Mouse (Mus musculus) gastrocnemius, postnatal 10 days (tissue): ENCODE results near the gene Ern1. TPM values are rescaled to one million over a fixed set of nuclear protein-coding genes. Genes with fewer than 3 reads are reported as not detected.
"Not testable (repeated sequence)": the region's sequence is repeated elsewhere in the genome, so short reads cannot be mapped to it uniquely, and the experiment has no call there.

Source experiments
- DNase-seq: peaks from one replicate; pipeline ENCODE4 v3.0.0; 2021; ENCODE audit warnings: mixed read lengths
- total RNA-seq, 2 experiments: library from RNA; stranded (reverse); gene quantifications; 2 replicates each; pipeline ENCODE4 v1.2.3; 2021

Gene Ern1
- total RNA-seq, 2 experiments from 2014 or later: 5.0 to 7.5 TPM

DNA sequence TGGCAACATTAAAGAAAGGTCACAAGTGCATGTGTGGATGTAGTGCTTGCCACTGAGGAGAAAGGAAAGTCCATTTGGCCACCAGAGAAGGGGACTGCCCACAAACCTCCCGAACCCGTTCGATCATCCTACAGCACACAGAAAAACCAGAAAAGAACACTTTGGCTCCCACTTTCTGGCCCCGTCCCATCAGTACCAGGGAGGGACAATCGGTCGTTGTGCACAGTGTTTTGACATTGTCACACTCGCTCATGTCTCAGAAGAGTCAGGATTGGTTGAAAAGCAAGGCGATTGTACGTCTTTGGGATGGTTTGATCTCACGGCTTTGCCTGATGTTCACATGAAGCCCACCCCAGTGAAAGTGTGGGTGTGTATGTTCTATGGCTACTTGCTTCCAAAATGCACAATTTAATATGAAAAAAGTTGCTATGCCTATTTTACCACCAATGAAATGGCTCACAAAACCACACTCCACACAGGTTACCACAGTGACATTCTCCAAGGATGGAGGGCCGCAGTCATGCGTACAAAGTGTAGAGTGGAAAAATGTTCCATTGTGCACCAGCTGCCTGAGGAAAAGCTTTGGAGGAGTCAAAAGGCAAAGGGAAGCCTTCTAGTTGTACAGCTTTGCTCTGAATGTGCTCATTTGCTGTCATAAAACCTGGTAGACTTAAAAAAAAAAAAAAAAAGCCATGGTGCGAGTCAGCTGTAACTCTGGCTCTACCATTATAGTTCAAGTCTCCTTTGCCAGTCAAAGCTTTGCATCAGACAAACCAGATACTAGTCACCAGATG lies 15.2 kb upstream of the Ern1 start:
- no peak for DNase-seq

DNA sequence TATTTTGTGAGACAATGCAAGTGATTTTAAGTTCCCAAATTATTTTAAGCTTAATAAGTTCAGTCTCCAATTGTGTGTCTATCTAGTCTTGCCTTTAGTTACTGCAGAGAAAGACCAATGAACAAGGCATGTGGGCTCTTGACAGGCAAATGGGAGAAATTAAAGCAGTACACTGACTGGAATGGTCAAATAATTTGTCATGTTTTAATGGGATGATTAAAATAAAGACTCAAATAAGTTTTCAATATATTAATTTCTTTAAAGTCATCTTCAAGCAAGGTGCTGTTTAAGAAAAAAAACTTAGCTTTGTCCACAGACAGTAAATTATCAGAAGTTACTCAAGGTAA lies 14.5 kb upstream of the Ern1 start:
- DNase-seq: no peak

DNA sequence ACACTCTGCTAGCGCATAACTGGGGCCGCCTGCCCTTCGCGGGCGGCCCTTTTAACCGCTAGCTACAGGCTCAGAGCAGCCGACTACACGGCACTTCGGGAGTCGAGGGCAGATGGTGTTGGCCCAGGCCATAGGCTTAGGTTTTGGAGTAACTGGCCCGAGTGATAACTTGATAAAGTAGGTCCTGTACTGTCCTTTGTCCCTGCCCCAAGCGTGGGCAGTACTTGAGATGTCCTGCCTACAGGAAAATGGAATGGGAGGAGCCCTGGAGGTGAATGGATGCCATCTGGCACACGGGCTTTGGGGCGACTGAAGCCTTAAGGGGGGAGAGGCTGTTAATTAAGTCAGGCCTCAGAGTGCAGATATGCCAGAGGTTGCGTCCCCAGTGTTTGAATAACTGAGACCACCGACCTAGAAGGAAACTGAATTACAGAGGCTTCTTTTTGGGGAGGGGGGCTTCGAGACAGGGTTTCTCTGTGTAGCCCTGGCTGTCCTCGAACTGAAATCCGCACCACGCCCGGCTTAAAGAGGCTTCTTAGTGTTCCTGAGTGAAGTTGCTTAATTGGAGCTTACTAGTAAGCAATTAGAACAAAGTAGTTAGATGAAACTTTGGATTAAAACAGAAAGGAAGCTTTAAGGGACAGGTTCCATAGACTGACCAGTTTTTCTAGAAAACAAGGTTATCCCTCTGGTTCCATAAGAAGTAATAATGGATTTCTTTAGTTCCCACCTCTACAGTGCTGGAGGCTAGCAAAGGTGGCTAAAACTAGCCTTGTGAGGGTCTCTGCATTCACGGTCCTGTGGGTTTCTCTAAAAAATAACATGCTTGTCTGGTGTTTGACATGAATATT lies 13.9 kb upstream of the Ern1 start:
- peak; percentile 67 for DNase-seq

DNA sequence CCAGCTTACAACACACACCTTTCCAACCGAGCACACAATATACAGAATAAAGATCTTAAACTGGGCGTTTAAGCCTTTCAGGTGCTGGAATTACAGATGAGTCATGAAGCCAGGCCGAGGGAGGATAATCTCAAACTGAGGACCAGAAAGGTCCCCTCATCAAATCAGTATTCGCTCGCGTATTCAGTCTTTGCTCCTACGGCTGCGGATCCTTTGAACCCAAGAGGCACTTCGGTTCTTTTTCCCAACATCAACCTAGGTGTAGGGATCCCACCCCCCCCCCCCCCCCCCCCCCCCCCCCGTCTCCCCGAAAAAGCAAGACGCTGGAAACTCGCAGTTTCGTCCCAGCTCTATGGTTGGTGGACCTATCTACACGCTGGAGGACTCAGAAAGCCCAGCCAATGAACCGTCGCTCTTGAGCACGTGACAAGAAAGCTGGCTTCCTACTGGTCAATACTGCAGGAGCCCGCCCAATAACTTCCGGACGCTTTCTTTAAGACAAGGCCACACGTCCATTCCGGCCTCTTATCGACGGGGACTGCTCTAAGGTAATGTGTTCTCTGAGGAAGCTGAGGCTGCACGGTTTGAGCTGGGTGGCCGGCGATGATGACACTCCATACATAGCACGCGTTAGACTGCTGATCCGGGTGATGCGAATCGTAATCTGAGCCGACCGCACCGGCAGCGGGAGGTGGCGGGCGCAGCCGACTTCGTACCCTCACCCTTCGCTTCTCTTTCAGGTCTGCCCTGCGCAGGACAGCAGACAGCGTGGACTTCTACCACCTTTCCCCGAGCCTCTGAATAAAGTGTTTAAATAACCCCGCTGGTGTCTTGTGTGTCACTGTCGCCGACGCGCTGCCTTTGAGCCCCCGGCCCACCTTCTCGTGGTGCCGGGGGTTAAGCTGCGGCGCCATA lies 13.0 kb upstream of the Ern1 start:
- peak; percentile 84 for DNase-seq

DNA sequence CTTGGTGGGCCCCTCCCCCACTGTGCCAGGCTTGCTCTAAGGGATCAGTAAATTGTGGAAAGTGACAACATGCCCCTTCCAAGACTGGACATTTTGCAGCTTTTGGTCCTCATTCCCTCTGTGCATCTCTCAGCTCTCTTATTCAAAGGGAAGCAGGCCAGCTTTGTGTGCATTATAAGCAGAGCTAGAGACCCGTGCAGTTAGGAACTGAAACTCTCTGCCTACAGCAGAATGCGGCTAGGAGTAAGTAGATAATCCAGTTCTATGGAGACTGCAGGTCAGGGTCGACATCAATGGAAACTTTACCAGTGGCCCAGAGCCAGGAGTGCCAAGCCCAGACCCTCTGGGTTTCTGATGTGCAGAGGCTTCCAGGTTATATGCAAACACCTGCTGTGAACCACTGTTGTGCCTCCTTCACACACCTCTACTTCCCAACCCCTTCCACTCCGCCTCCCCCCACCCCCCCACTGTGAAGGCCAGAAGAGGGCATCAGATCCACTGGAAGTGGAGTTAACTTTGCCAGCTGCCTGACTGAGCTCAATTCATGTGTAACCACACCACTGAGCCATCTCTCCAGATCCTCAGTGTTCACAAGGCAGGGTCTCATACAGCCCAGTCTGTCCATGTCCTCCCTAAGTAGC lies 11.2 kb upstream of the Ern1 start:
- no peak for DNase-seq

DNA sequence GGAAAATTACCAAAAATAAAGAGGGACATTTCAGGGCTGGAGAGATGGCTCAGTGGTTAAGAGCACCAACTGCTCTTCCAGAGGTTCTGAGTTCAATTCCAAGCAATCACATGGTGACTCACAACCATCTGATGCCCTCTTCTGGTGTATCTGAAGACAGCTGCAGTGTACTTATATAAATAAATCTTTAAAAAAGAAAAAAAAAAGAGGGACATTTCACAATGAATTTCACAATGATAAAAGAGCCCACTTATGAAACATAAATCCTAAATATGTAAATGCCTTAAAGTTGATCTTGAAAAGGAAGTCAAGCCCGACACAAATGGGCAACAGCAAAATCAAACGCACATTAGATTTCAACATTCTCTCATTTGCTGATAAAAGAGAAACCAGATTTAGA lies 10.3 kb upstream of the Ern1 start:
- DNase-seq: no peak

DNA sequence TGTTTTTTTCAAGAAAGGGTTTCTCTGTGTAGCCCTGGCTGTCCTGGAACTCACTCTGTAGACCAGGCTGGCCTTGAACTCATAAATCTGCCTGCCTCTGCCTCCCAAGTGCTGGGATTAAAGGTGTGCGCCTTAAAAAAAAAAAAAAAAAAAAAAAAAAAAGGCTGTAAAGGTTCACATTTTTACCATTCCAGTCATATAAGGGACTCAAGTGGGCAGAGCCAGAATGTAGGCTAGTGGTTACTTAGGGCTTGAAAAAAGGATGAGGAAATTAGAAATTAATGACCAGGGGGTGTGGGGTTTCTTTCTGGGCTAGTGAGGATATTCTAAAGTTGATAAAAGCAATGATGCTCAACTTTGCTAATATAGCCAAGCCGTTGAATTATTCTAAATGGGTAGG lies 9.4 kb upstream of the Ern1 start:
- not testable (repeated sequence) for DNase-seq

DNA sequence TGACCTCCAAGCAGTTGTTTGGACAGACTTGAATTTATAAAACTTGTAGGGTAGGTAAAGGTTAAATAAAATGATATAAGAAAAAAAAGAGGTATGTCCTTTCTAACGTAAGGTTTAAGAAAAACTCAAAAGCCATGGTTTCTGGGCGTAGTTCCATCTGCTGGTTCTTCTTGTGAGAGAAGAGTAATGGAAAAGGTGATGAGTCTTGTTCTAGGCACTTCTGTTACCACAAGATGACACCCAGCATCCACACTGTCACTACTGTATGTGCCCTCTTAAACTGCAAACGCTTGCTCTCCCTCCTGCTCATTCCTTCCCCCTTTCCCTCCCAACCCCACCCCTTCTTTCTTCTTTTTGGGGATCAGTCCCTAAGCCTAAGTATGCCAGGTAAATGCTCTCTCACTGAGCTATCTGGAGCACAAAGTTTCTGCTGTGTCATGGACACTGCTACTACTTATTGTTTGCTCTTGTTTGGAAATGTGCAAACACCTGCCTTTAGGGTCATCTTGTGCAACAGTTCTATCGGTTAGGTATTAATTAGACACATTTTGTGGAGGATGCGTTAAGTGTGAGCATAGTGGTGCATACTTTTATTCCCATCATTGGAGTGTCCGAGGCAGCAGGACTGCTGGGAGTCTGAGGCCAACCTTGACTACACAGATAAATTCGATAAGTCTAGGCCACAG lies 5.5 kb upstream of the Ern1 start:
- DNase-seq: no peak

DNA sequence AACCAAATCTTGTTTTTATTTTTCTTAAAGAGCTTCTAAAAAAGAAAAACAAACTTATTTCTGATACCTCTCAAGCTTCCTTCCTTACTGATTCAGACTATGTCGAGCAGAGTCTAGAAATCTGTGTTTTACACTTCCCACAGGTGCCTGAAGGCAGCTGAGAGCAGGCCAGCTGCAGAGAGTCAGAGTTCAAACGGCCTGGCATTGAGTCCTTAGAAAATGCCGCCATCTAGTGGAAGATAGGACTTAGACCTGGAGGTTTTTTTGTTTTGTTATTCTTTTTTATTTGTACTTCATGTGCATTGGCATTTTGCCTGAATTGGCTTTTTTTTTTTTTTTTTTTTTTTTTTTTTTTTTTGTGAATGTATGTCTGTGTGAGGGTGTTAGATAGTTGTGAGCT lies 3.7 kb upstream of the Ern1 start:
- DNase-seq: peak; percentile 51

DNA sequence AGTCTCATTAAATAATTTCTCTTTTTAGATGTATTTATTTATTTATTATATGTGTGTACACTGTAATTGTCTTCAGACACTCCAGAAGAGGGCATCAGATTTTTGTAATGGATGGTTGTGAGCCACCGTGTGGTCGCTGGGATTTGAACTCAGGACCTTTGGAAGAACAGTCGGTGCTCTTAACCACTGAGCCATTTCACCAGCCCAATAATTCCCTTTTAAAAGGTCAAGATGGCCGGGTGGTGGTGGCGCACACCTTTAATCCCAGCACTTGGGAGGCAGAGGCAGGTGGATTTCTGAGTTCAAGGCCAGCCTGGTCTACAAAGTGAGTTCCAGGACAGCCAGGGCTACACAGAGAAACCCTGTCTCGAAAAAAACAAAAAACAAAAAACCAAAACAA lies 2.9 kb upstream of the Ern1 start:
- DNase-seq: not testable (repeated sequence)

DNA sequence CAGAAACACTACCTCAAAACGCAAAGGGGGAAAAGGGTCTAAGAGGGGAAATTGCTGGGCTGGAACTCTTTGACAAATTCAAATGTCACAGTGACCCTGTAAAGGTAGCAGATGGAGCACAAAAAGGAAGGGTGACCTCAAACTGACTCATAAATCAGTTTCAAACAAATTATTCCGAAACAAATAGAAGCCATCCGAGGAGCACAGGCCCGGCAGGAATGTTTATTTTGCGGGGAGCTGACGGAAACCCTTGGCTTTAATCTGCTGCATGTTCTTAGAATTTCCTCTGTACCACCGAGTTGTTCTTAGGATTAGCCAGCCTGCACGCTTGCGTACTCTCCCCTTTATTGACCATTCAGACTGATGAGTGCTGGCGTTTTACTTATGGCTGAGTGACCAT lies 2.4 kb upstream of the Ern1 start:
- DNase-seq: no peak

DNA sequence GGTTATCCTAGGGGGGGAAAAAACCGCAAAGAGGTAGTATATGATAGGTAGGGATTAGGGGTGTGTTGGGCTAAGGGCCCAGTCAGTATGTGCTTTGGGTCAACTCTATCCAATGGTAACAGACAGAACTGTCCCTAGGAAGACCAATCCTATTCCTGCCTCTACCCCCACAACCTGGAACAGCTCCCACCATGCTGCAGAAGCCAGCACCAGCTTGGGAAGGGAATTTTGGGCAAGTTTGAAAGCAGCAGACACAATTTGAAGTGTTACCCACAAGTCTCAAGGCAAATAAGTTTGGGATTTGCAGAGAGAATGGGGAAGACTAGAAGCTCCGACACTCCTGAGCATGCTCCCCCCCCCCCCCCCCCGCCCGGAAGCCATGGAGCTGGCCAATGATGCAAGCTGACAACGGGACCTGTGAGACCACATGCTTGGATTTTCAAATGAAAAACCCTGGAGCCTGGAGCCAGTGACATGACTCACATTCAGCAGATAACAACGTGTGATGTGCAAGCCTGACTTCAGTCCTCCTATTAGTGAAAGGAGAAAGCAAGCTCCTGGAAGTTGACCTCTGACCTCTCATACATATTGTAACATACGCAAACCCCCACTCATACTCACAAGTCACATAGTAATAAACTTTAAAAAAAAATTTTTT lies 1.5 kb upstream of the Ern1 start:
- no peak for DNase-seq

DNA sequence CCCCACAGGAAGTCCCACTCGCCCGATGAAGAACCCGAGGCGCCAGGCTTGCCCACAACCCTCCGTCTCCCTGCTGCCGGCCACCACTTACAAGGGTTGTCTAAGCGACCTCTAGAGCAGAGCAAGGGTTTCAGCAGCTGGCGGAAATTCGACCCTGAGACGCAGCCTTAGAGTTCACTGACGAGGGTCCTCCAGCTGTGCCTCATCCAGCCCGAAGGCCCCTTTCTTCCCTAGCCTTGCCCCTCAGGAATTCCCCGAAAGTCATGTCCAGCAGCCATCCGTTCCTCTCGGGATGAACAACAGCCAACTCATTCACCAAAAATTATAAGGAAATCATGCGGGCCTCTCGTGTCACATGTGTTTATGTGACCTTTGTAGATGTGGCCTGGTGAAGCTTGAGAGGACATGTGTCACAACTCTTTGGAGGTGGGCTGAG lies 492 bp upstream of the Ern1 start:
- no peak for DNase-seq

DNA sequence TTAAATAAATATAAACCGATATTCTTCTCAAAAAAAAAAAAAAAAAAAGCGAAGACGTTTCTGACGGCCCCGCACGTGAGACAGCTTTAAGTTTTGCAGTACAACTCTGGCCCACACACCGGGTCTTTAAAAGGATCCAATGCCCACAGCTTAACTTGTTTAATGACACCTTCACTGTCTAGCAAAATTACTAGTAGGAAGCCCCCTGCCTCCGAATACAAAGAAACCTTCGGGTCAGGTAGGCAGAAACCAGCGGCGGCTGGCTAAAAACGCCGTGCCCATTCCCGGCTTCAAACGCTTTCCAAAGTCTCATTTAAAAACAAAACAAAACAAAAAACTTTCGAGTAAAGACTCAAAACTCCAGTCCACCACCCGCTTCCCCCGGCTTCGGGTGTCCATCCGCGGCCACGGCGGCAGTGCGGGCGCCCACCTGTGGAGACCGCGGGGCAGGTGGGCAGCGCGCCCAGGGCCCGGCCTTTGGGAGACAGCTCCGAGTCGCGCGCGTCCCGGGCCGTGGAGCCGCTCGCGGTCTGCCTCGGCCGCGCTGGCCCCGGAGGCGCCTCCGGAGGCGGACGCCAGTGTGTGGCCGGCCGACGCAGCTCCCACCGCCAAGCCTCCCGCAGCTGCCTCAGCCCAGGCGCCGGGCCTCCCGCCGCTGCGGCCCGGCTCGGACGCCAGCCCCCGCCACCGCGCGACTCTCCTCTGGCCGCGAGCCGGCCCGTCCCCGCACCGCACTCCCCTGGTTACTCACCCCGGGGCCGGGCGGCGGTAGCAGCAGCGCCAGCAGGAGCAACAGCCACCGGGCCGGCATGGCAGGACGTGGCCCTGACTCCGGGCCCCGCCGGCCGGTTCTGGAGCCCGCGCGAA lies 553 bp downstream of the Ern1 start:
- peak; percentile 76 for DNase-seq

DNA sequence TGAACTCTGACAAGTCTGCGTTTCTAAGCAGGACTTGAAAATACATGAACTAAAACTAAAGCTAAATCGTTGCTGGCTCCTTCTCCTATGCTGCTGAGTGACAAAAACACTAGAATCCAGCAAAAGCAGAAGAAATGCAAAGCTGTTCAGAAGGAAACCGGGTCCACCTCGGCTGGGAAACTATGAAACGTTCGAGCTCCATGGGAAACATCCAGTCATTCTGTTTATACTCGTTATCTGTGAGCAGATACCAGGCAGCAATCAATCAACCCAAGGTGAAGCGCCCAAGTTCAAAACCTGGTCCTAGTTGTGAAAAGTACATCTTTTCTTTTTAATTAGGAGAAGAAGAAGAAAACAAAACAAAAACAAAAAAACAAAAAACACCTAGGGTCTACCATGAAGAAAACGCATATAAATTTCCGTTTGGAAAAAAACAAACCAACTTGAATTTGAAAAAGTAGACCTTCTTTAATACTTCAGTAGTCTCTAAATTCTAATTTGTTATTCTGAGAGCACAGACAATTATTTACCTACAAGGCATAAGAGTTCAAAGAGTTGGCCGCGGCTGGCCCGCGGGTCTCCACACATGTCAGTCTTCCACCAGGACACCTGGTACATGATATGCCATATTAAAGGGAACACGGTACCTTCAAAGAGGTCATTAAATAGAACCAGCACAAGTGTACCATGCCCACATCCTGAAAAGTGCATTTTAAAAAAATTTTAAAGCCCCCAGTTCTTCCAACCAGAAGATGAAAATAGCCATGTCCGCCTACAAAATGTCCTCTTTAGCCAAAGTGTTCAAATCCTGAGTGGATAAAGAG lies 1.4 kb downstream of the Ern1 start:
- no peak for DNase-seq

DNA sequence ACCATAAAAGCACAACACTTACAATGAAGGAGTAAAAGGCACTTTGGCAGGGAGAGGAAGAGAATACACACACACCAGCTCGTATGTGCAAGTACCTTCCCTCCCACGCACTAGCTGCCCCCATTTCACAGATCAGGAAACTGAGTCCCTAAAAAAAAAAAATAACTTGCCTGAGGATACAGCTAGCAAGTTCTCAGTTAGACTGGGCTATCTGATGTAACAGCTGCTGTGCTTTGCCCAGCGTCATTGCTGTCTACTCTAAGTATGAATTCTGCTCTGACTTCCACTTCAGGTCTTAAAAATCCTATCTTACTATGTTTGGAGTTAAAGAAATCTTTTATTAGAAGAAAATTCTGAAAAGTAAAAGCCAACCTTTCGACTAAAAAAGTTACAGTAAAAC lies 2.0 kb downstream of the Ern1 start:
- no peak for DNase-seq

DNA sequence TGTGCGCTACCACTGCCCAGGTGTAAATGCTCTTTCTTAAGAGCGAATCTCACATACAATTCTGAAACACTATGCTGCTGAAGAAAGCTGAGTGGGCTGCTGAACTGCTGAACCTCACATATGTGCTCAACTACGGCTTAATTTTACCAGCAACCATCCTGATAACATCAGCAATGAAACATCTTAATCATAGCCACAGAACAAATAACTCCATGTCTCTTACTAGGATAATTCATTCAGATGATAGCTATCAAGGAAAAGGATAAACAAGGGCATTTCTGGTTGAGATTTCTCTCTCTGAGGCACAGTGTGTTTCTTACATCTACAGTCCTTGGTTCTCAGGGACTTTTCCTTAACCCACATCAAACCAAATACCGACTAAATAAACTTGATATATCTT lies 2.8 kb downstream of the Ern1 start:
- no peak for DNase-seq

DNA sequence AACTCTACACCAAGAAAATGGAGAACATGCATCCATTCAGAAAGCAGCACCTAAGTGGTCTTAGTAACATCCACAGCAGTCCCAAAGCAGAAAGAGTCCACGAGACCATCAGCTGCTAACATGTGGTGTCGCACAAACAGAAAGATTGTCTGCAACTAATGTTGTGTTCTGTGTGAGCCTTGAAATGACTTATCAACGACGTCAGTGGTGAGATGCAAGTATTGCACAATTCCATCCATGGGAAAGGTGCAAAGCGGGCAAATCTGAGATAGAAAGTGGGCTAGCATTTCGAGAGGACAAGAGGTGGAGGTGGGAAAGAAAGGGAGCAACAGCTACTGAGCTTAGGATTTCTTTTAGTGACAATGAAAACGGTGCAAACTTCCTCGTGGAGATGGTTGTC lies 4.8 kb downstream of the Ern1 start:
- no peak for DNase-seq

DNA sequence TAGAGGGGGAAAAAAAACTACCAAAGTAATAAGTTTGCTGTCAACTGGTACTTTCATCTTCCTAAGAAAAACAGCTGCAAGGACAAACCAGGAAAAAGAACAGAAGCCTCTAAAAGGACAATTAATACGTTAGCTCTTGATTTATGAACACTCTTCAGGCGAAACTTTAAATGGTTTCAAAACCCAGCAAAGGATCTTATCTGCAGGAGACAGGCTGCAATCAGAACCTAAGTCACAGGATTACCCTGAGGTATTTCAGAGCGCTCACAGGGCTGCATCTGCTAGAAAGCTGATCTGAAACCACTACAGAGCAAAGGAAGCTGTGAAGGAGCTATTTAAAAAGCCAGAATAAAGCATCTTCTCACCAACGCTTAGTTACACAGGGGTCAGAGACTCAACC lies 6.0 kb downstream of the Ern1 start:
- no peak for DNase-seq
